Mouse (Mus musculus): ENCODE results near the gene Mrpl53. TPM values are rescaled to one million over a fixed set of nuclear protein-coding genes. Genes with fewer than 3 reads are reported as not detected.
A peak's percentile ranks its signal among the peaks of the same experiment; 100 is the strongest.
"Not testable (repeated sequence)": the region's sequence is repeated elsewhere in the genome, so short reads cannot be mapped to it uniquely, and the experiment has no call there.

The Mrpl53 gene
- polyA plus RNA-seq, 2 experiments: 101 to 124 TPM

DNA sequence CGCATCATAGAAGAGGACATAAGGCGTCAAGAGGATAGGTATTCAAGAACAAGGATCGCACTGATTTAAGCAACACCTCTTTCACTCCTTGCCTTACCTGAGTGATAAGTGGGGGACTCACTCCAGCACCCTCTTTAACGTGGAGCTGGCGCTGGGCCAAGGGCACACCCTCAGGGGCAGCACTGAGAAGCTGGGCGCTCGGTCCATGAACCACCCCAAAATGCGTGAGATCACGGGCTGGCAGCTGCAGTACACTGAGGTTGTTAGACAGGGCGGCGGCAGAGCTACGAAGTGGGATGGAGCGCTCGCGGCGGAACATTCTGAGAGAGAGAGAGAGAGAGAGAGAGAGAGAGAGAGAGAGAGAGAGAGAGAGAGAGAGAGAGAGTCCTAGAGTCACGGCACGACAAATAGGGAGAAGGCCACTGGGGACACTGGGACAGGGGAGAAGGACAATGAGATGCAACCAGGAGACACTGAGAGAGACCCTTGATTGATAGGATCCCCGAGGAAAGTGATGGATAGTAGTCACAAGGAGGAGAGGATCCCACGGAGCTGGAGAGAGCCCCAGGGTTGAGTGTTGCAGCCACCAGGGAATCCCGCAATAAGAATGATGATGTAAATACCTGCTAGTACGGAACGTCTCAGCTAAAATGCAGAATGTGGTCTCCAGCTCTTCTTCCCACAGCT is 46.9 kb downstream of the Mrpl53 start:
- Histone ChIP-seq H3K4me1 (ENCODE audit: control insufficient read depth, insufficient read depth, low read length) (0 out of 2 replicates have a peak, but pooled peaks cover 3% of the 10 kb centered on the region), H3K27ac (replicated peaks; ENCODE audit: low read depth, low read length) (no peak overlapping the region), H3K27me3 (ENCODE audit: control insufficient read depth, insufficient read depth, low read length) (peaks cover 8% of the 10 kb centered on the region), H3K4me3 (replicated peaks; ENCODE audit: low read length) (peak overlapping the region; percentile 54), H3K9ac (ENCODE audit: low read depth, low read length, severe bottlenecking) (peak overlapping the region; percentile 54), H3K36me3 (ENCODE audit: control insufficient read depth, insufficient read depth, low read length) (peaks cover 26% of the 10 kb centered on the region), H3K9me3 (ENCODE audit: control insufficient read depth, low read length) (no peaks in the 10 kb centered on the region), H3K4me2 (replicated peaks; ENCODE audit: low read depth, low read length, severe bottlenecking) (peak overlapping the region; percentile 87)
- TF ChIP-seq POLR2A (IDR thresholded peaks at IDR 0.05; ENCODE audit: borderline replicate concordance, extremely low read depth, insufficient read depth, insufficient read length): 0 out of 2 replicates have a peak, but pooled peaks have one; percentile 10
- DNase-seq (ENCODE audit: low spot score): no peak
- 6% methylated on average over 23 of the region's 23 CpGs for WGBS
- peak; percentile 4; the same call in 1 of the 2 replicates for ATAC-seq (ENCODE audit: low FRiP score, low read depth)

- no peaks in the 10 kb centered on the region for H3K9me3 ChIP-seq (ENCODE audit: control insufficient read depth, low read length)
- H3K27me3 ChIP-seq (ENCODE audit: control insufficient read depth, insufficient read depth, low read length): peaks cover 14% of the 10 kb centered on the region
Observed at GRCm38 (mm10) chr6:83156259-83156684, 47.4 kb downstream of the Mrpl53 start, which contains the start of the genes Wdr54 and 1700003E16Rik. TSS of gene Wdr54 (minus strand) at chr6:83156397. TSS of gene 1700003E16Rik (plus strand) at chr6:83156404.

GRCm38 (mm10) chr6:83159456-83159855 is 50.6 kb downstream of the Mrpl53 start:
- not testable (repeated sequence) for ATAC-seq (ENCODE audit: low FRiP score, low read depth)

More at GRCm38 (mm10) chr6:83156259-83156684, 47.4 kb downstream of the Mrpl53 start, which contains the start of the genes Wdr54 and 1700003E16Rik:
- WGBS: 3% methylated on average over 32 of the region's 32 CpGs
- no peak for TF ChIP-seq POLR2A (IDR thresholded peaks at IDR 0.05; ENCODE audit: borderline replicate concordance, extremely low read depth, insufficient read depth, insufficient read length)
- Histone ChIP-seq H3K36me3 (ENCODE audit: control insufficient read depth, insufficient read depth, low read length) (peaks cover 20% of the 10 kb centered on the region), H3K4me2 (replicated peaks; ENCODE audit: low read depth, low read length, severe bottlenecking) (peak within 1 kb of the TSS; percentile 87), H3K4me1 (ENCODE audit: control insufficient read depth, insufficient read depth, low read length) (0 out of 2 replicates have a peak, but pooled peaks cover 3% of the 10 kb centered on the region), H3K9ac (ENCODE audit: low read depth, low read length, severe bottlenecking) (peak within 1 kb of the TSS; percentile 54), H3K27ac (replicated peaks; ENCODE audit: low read depth, low read length) (no peak within 1 kb of the TSS), H3K4me3 (replicated peaks; ENCODE audit: low read length) (peak within 1 kb of the TSS; percentile 54)
- DNase-seq (ENCODE audit: low spot score) (peak; percentile 68), ATAC-seq (ENCODE audit: low FRiP score, low read depth) (peak; percentile 91)

More at GRCm38 (mm10) chr6:83159456-83159855, 50.6 kb downstream of the Mrpl53 start:
- Histone ChIP-seq H3K27me3 (ENCODE audit: control insufficient read depth, insufficient read depth, low read length) (peaks cover 28% of the 10 kb centered on the region), H3K4me1 (ENCODE audit: control insufficient read depth, insufficient read depth, low read length) (peaks cover 12% of the 10 kb centered on the region)
- H3K9ac ChIP-seq (ENCODE audit: low read depth, low read length, severe bottlenecking); H3K4me3 ChIP-seq (replicated peaks; ENCODE audit: low read length); H3K27ac ChIP-seq (replicated peaks; ENCODE audit: low read depth, low read length); H3K4me2 ChIP-seq (replicated peaks; ENCODE audit: low read depth, low read length, severe bottlenecking); H3K9me3 ChIP-seq (ENCODE audit: control insufficient read depth, low read length); H3K36me3 ChIP-seq (ENCODE audit: control insufficient read depth, insufficient read depth, low read length): not testable (repeated sequence)
- DNase-seq (ENCODE audit: low spot score): peak; percentile 68
- 18% methylated on average over 3 of the region's 3 CpGs for WGBS

MicroRNAs within 50 kb of the gene (microRNA counts, 519-probe panel; counts per million panel counts)
- 1,641 counts per million, percentile 13 among the panel's probes with 10 or more counts for microRNA mmu-miR-3470a+mmu-miR-3470b

Small RNA genes within 50 kb of the gene (microRNA-seq; reads per million reads assigned to microRNA genes)
- not detected for gene Mir3470a

Other genes with a start within 250 kb of the Mrpl53 start
- gene Sema4f, start 169.3 kb upstream of the Mrpl53 start, polyA plus RNA-seq (2012; rRNA removed): 3.2 and 3.9 TPM in 2 replicates
- 1.1 and 2.2 TPM in 2 replicates for gene Sema4f, start 169.3 kb upstream of the Mrpl53 start, polyA plus RNA-seq (2014; fragmentation: Nextera tagmentation; extraction: Ambion mirVana)
- gene M1ap, start 162.1 kb upstream of the Mrpl53 start, polyA plus RNA-seq (2012; rRNA removed): 0.32 and 0.70 TPM in 2 replicates
- gene M1ap, start 162.1 kb upstream of the Mrpl53 start, polyA plus RNA-seq (2014; fragmentation: Nextera tagmentation; extraction: Ambion mirVana): 0.17 and 0.67 TPM in 2 replicates
- gene Dok1, start 75.6 kb upstream of the Mrpl53 start, polyA plus RNA-seq (2012; rRNA removed): 17.1 and 17.4 TPM in 2 replicates
- 9.6 and 11.4 TPM in 2 replicates for gene Dok1, start 75.6 kb upstream of the Mrpl53 start, polyA plus RNA-seq (2014; fragmentation: Nextera tagmentation; extraction: Ambion mirVana)
- 55.6 and 58.6 TPM in 2 replicates for gene Loxl3, start 74.9 kb upstream of the Mrpl53 start, polyA plus RNA-seq (2012; rRNA removed)
- 24.1 and 26.0 TPM in 2 replicates for gene Loxl3, start 74.9 kb upstream of the Mrpl53 start, polyA plus RNA-seq (2014; fragmentation: Nextera tagmentation; extraction: Ambion mirVana)
- 331 and 427 TPM in 2 replicates for gene Aup1, start 54.5 kb upstream of the Mrpl53 start, polyA plus RNA-seq (2012; rRNA removed)
- gene Aup1, start 54.5 kb upstream of the Mrpl53 start, polyA plus RNA-seq (2014; fragmentation: Nextera tagmentation; extraction: Ambion mirVana): 131 and 136 TPM in 2 replicates
- gene Htra2, start 53.8 kb upstream of the Mrpl53 start, polyA plus RNA-seq (2012; rRNA removed): 99.8 and 116 TPM in 2 replicates
- gene Htra2, start 53.8 kb upstream of the Mrpl53 start, polyA plus RNA-seq (2014; fragmentation: Nextera tagmentation; extraction: Ambion mirVana): 47.0 and 48.4 TPM in 2 replicates
- gene Dqx1, start 51.2 kb upstream of the Mrpl53 start, polyA plus RNA-seq (2012; rRNA removed): 1.9 and 2.5 TPM in 2 replicates
- 0.35 and 0.37 TPM in 2 replicates for gene Dqx1, start 51.2 kb upstream of the Mrpl53 start, polyA plus RNA-seq (2014; fragmentation: Nextera tagmentation; extraction: Ambion mirVana)
- gene Tlx2, start 38.7 kb upstream of the Mrpl53 start, polyA plus RNA-seq (2012; rRNA removed): 0.08 TPM in 1 of 2 replicates, not detected in the other
- not detected in 2 replicates for gene Tlx2, start 38.7 kb upstream of the Mrpl53 start, polyA plus RNA-seq (2014; fragmentation: Nextera tagmentation; extraction: Ambion mirVana)
- gene Pcgf1, start 31.2 kb upstream of the Mrpl53 start, polyA plus RNA-seq (2012; rRNA removed): 41.8 and 49.8 TPM in 2 replicates
- gene Pcgf1, start 31.2 kb upstream of the Mrpl53 start, polyA plus RNA-seq (2014; fragmentation: Nextera tagmentation; extraction: Ambion mirVana): 28.2 and 35.5 TPM in 2 replicates
- gene Lbx2, start 22.7 kb upstream of the Mrpl53 start, polyA plus RNA-seq (2012; rRNA removed): 0.54 and 1.2 TPM in 2 replicates
- 0.52 and 0.87 TPM in 2 replicates for gene Lbx2, start 22.7 kb upstream of the Mrpl53 start, polyA plus RNA-seq (2014; fragmentation: Nextera tagmentation; extraction: Ambion mirVana)
- gene Ccdc142, start 7.4 kb upstream of the Mrpl53 start, polyA plus RNA-seq (2012; rRNA removed): 5.2 and 8.7 TPM in 2 replicates
- 2.7 and 3.0 TPM in 2 replicates for gene Ccdc142, start 7.4 kb upstream of the Mrpl53 start, polyA plus RNA-seq (2014; fragmentation: Nextera tagmentation; extraction: Ambion mirVana)
- gene Gm42688, start 7.4 kb upstream of the Mrpl53 start, polyA plus RNA-seq (2012; rRNA removed): 7.0 and 7.7 TPM in 2 replicates
- gene Gm42688, start 7.4 kb upstream of the Mrpl53 start, polyA plus RNA-seq (2014; fragmentation: Nextera tagmentation; extraction: Ambion mirVana): 2.5 and 4.5 TPM in 2 replicates
- gene Mogs, start 6.5 kb downstream of the Mrpl53 start, polyA plus RNA-seq (2012; rRNA removed): 95.2 and 116 TPM in 2 replicates
- gene Mogs, start 6.5 kb downstream of the Mrpl53 start, polyA plus RNA-seq (2014; fragmentation: Nextera tagmentation; extraction: Ambion mirVana): 47.1 and 50.9 TPM in 2 replicates
- 191 and 267 TPM in 2 replicates for gene Wbp1, start 12.5 kb downstream of the Mrpl53 start, polyA plus RNA-seq (2012; rRNA removed)
- 83.0 and 104 TPM in 2 replicates for gene Wbp1, start 12.5 kb downstream of the Mrpl53 start, polyA plus RNA-seq (2014; fragmentation: Nextera tagmentation; extraction: Ambion mirVana)
- 35.9 and 36.8 TPM in 2 replicates for gene Ino80b, start 16.4 kb downstream of the Mrpl53 start, polyA plus RNA-seq (2012; rRNA removed)
- gene Ino80b, start 16.4 kb downstream of the Mrpl53 start, polyA plus RNA-seq (2014; fragmentation: Nextera tagmentation; extraction: Ambion mirVana): 14.7 and 14.9 TPM in 2 replicates
- 151 and 218 TPM in 2 replicates for gene Rtkn, start 26.4 kb downstream of the Mrpl53 start, polyA plus RNA-seq (2012; rRNA removed)
- 40.7 and 46.2 TPM in 2 replicates for gene Rtkn, start 26.4 kb downstream of the Mrpl53 start, polyA plus RNA-seq (2014; fragmentation: Nextera tagmentation; extraction: Ambion mirVana)
- gene Wdr54, start 47.4 kb downstream of the Mrpl53 start, polyA plus RNA-seq (2012; rRNA removed): 13.1 and 17.9 TPM in 2 replicates
- 5.5 and 7.3 TPM in 2 replicates for gene Wdr54, start 47.4 kb downstream of the Mrpl53 start, polyA plus RNA-seq (2014; fragmentation: Nextera tagmentation; extraction: Ambion mirVana)
- gene 1700003E16Rik, start 47.4 kb downstream of the Mrpl53 start, polyA plus RNA-seq (2012; rRNA removed): 0.21 and 0.26 TPM in 2 replicates
- 1.7 and 1.9 TPM in 2 replicates for gene 1700003E16Rik, start 47.4 kb downstream of the Mrpl53 start, polyA plus RNA-seq (2014; fragmentation: Nextera tagmentation; extraction: Ambion mirVana)
- gene Dctn1, start 56.9 kb downstream of the Mrpl53 start, polyA plus RNA-seq (2012; rRNA removed): 128 and 140 TPM in 2 replicates
- 82.0 and 89.0 TPM in 2 replicates for gene Dctn1, start 56.9 kb downstream of the Mrpl53 start, polyA plus RNA-seq (2014; fragmentation: Nextera tagmentation; extraction: Ambion mirVana)
- 0.13 and 0.18 TPM in 2 replicates for gene Slc4a5, start 110.8 kb downstream of the Mrpl53 start, polyA plus RNA-seq (2012; rRNA removed)
- 0.25 TPM in 1 of 2 replicates, not detected in the other for gene Slc4a5, start 110.8 kb downstream of the Mrpl53 start, polyA plus RNA-seq (2014; fragmentation: Nextera tagmentation; extraction: Ambion mirVana)
- 26.3 and 27.3 TPM in 2 replicates for gene Mthfd2, start 216.9 kb downstream of the Mrpl53 start, polyA plus RNA-seq (2012; rRNA removed)
- 35.3 and 38.5 TPM in 2 replicates for gene Mthfd2, start 216.9 kb downstream of the Mrpl53 start, polyA plus RNA-seq (2014; fragmentation: Nextera tagmentation; extraction: Ambion mirVana)
- 50.4 and 52.3 TPM in 2 replicates for gene Mob1a, start 217.0 kb downstream of the Mrpl53 start, polyA plus RNA-seq (2012; rRNA removed)
- 75.8 and 77.9 TPM in 2 replicates for gene Mob1a, start 217.0 kb downstream of the Mrpl53 start, polyA plus RNA-seq (2014; fragmentation: Nextera tagmentation; extraction: Ambion mirVana)
- gene Bola3, start 240.1 kb downstream of the Mrpl53 start, polyA plus RNA-seq (2012; rRNA removed): 26.7 and 55.1 TPM in 2 replicates
- 116 and 129 TPM in 2 replicates for gene Bola3, start 240.1 kb downstream of the Mrpl53 start, polyA plus RNA-seq (2014; fragmentation: Nextera tagmentation; extraction: Ambion mirVana)

Data from limb, embryonic 14.5 days (tissue).